Mouse (Mus musculus) left cerebral cortex, postnatal 25 days (tissue): ENCODE results near the gene Shroom3. TPM values are rescaled to one million over a fixed set of nuclear protein-coding genes. Genes with fewer than 3 reads are reported as not detected.

Experiments used
- DNase-seq, 2 experiments: peaks; one replicate each; pipeline ENCODE4 v3.0.0; 2022; ENCODE audit warnings: low spot score in 2 of 2, mixed read lengths in 1 of 2
- intact Hi-C: fragments of 180-260 bp; cut with DNase I; formaldehyde crosslinking; loops from one replicate; pipeline ENCODE4 v1.15.1; 2025
- total RNA-seq, 2 experiments: library from RNA; stranded (reverse); gene quantifications; 2 replicates each; pipeline ENCODE4 v1.2.3; 2021

Gene Shroom3
- total RNA-seq, 2 experiments from 2014 or later, result 4.4 to 4.9 TPM

DNA sequence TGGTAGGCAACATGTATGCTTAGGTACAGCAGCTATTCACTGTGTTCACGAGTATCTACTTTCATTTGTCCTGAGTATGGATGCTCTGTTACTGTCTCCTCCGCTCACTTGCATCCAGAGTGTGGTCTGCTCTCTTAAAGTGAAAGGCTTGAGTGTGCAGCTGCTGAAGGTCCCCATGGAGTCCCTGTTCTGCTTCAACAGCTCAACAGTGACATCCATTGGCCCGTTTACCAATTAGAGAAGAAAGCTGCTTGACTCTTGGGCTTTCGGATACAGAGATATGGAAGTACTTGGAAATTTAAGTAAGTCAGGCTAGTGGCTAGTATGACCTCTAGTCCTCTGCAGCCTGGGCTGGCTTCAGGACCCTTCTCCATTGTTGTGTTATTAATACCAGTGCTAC lies 188.9 kb downstream of the Shroom3 start:
- DNase-seq, result peak in 1 of 2 experiments; percentile 43
- intact Hi-C loops, result loop anchor here (2.0 kb wide), 1 partner anchor 143 kb away; no protein-coding TSS in a partner anchor

DNA sequence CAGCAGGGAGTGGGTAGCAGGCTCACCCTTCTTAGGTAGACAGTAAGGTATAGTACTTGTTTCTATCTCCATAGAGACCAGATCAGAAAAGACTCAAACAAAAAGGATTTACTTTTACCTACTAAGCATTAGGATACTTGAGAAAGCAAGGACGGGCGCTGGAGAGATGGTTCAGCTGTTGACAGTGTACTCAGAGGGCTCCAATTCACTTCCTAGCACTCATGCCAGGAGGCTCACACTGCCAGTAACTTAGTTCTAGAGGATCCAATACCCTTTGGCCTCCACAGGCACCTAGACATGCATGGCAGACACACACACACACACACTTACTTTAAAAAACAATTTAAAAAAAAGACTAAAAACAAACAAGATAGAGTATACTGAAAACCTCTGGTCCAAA lies 189.8 kb downstream of the Shroom3 start:
- intact Hi-C loops, result loop anchor here (2.0 kb wide), 1 partner anchor 144 kb away; no protein-coding TSS in a partner anchor

DNA sequence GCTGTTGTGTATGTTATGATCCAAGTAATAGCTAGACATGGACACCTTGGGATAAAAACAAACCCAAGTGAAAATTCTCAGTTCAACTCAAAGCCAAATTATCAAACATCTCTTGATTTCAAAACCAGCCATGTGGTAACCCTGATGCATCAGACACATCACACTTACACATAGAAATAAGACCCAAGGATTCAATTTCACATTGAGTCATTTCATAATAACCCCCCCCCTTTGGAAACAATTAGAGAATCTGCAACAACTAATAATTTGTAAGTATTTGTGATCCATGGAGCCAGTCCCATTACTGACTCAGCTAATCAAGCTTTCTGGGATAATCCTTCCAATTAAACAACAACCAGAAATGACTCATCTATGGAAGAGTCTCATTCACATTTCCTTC lies 190.3 kb downstream of the Shroom3 start:
- no peak for DNase-seq
- intact Hi-C loops, result loop anchor here (2.0 kb wide), 1 partner anchor 145 kb away; no protein-coding TSS in a partner anchor

More for the DNA sequence above, 189.8 kb downstream of the Shroom3 start:
- no peak for DNase-seq

DNA sequence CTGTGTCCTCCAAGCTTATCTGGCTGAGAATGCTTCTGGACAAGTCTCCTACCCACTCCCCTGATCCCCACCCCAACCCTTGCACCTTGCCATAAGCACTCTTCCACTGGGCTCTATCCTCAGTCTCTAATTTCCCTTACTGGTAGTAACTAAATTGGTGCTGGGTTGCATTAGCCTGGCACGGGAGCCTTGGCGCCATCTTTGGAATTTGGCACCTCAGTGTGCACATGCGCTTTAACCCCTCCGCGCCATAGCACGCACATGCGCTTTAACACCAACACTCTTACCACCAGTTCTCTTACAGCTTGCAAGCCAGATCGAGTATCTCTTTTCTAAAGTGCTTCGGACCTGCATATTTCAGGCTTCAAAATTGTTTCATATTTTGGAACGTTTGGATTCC lies 192.6 kb downstream of the Shroom3 start:
- intact Hi-C loops, result no loop called here
- DNase-seq, result no peak

DNA sequence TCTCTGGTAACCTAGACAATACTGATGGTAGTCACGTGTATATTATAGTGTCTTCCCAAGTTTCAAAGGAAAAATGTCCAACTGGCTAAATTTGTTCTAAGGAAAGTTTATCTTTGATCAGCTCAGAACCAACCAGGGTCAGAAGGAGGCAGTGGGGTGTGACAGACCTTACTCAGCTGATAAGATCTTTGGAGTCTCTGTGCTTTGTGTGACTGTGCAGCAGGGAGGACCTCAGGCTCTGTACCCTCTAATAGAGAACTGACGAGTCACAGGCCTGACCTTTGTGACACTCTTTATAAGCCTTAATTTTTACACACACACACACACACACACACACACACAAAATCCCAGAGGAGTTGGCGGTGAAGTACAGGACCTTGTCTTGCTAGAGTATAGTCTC lies 193.9 kb downstream of the Shroom3 start:
- intact Hi-C loops, result no loop called here
- no peak for DNase-seq

DNA sequence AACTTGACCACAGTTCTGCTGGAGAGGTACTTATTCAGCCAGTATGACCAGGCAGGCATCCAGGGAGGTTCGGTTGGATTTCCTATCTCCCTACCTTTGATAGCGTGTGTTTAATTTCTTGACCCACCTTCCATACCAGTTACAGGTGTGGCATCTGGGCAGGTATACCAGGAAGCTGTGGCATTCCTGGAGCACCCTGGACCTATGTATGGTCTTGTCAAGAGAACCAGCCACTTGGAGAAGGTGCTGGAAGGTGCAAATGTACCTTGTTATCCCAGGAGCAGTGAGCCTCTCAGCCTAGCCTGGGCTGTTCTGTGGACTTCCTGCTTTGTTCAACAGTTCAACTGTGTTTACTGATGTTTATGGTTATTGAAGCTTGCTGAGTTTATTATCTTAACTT lies 197.2 kb downstream of the Shroom3 start:
- DNase-seq, result no peak
- intact Hi-C loops, result no loop called here

DNA sequence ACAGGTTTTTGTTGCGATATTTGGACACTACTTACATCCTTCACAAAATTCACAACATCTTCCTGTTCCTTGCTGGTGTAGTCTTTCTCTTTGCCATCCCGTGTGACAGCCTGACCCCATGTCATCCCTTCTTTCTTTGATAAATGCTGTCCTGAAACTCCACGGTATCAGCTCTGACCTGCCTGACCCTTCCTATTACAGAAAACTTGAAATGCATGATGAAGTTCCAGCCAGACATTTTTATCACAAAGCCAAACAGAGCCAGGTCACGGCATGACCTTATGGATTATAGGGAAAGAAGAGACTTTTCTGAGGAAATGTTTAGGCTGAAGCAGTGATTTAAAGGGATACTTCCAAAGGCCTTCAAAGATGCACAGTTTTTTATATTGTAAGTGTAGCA lies 197.7 kb downstream of the Shroom3 start:
- intact Hi-C loops, result no loop called here
- DNase-seq, result no peak

DNA sequence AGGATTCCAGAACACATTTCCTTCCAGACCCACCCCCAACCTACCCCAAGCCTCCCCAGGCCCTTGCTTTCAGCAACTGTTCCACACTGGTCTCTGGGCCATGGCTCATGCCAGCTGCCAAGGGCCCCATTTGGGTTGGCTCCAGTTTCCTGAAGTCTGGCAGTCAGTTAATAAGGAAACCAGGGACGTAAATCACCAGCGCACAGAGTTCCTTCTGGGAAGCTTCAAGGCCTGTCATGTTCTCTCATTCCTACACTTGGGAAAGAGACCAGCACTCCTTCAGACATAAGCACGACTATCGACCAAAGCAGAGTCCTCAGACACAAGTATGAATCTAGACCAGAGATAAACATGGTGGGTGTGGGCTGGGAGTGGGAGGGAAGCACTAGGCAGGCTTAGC lies 202.9 kb downstream of the Shroom3 start:
- DNase-seq, result peak in 1 of 2 experiments; percentile 64
- intact Hi-C loops, result no loop called here

DNA sequence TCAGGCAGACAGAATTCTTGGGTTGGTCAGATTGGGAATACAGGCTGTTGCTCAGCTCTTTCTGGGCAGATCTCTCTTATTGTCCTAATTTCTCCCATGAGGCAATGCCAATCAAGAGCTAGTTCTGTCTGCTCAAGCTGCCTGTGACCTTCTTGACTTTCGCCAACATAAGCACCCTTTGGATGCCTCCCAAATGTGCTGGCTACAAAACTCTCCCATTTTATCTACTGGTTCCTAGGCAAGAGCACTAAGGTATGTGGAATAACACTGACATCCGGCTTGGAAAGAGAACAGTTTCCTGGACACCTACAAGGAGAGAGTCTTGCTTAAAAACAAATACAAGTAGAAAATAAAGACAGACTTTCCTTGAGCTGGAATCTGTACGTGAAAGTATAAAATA lies 204.3 kb downstream of the Shroom3 start:
- intact Hi-C loops, result no loop called here
- no peak for DNase-seq

DNA sequence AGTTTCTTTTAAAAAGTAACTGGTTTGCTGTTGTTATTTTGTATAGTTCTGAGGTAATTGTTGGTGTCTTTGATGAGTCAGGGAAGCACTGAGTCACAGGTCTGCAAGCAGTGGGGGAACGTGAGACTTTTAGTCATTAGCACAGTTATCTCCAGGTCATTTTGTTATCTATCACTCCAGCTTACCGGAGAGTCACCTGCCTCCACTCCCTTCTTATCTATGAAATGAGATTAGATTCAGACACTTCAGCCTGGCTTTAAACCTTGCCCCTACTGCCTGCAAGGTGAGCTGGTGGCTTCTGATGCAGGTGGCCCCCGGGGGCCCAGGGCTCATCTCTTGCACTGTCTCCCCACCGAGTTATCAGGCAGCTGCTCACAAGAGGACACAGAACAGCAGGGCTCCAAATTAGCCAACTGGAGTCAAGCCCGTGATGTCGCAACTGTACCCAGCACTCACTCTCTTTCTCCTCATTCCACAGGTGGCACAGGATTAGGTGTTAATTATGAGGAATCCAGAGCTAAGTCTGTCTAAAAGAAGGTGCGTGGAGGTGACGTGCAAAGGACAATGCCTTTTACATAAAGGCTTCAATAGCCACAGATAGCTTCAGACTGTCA lies 205.5 kb downstream of the Shroom3 start:
- intact Hi-C loops, result no loop called here
- no peak for DNase-seq

DNA sequence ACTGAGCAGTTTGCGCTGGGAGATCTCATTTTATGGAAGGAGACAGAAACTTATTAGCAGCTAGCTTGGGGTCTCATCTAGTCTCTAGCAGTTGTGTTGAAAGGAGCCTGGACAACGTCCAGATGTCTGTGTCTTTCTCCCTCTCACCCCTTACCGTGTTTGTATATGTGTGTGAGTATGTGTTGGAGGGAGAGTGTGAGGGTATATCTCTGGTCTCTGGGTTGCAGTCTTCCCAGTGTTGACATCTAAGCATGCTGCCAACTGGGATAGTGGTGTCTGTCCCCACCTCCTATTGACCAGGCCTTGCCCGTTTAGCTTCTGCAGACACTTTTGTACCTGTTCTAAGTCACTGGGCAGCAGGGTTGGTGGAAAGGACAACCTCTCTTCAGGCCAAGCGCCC lies 207.7 kb downstream of the Shroom3 start:
- no peak for DNase-seq
- intact Hi-C loops, result no loop called here

DNA sequence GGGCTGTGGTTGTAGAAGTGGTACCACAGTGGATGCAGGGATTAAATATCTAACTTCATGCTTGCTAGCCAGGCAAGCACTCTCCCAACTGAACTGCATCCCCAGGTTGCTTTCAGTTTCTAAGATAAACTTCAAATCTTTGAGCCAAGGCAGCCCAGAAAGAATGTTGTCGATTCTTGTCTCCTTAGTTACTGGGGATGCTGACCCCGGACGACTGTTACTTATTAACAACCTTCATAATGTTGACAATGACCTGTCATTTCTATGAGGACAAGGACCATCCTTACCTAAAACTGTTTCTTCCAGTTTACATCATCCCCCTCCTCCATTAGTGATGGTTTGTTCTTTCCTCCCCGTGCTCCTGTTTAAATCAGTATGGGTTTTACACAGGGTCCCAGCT lies 210.0 kb downstream of the Shroom3 start:
- DNase-seq, result no peak
- intact Hi-C loops, result no loop called here

DNA sequence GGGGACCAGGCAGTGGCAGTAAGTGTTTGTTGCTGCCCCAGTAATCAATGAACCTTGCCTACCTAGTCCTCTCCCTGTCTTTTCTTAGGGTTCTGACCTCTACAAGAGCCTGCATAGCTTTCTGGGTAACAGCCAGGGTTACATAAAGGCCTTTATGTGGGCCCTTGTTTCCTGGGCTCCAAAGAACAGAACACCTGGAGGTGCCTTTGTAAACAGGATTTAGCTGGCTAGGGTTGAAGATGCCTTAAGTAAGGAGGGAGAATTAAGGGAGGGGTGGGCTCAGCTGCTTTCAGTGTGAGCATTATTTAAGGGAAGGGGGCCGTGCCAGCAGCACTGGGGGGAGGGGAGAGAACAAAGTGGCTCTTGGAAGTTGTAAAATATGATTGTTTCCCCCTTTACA lies 210.5 kb downstream of the Shroom3 start:
- DNase-seq, result no peak
- intact Hi-C loops, result no loop called here

DNA sequence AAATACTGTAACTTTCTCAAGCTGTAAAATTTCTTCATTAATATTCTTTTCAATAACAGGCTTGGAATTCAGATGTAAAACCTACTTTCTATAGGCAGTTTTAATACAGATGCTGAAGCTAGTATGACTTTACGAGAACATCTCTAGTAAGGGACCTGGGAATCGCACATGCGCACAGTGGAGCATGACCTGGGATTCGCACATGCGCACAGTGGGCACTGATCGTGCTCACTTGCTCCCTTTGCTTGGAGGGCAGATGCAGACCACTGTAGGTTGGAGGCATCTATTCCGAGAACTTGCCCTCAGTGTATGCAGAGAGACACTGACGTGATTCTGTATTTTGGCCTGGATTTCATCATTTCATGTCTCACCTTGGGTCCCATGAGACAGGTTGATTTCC lies 212.6 kb downstream of the Shroom3 start:
- intact Hi-C loops, result no loop called here
- no peak for DNase-seq

DNA sequence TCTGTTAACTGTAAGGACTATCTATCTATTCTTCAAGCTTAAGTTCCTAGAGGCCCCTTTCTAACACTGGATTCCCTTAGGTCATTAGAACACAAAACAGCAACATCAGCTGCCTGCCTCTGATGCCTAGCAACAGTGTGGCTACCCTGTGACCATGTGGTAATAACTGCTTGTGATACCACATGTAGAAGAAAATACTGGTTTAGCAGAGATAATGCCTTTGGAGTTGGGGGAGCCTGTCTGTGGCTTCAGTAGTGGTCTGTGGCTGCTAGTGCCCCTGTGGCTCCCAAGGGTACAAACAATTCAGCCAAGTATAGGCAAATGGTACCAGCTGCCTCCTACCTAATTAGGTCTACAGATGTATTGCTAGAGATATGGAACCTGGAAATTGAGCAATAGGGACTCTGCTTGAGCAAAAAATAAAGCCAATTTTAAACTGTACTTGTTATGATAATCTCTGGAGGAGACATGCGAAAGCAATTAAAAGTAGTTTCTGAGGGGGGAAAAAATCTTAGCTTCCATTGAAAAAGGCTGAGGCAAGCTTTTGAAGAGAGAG lies 213.6 kb downstream of the Shroom3 start:
- intact Hi-C loops, result no loop called here
- no peak for DNase-seq

DNA sequence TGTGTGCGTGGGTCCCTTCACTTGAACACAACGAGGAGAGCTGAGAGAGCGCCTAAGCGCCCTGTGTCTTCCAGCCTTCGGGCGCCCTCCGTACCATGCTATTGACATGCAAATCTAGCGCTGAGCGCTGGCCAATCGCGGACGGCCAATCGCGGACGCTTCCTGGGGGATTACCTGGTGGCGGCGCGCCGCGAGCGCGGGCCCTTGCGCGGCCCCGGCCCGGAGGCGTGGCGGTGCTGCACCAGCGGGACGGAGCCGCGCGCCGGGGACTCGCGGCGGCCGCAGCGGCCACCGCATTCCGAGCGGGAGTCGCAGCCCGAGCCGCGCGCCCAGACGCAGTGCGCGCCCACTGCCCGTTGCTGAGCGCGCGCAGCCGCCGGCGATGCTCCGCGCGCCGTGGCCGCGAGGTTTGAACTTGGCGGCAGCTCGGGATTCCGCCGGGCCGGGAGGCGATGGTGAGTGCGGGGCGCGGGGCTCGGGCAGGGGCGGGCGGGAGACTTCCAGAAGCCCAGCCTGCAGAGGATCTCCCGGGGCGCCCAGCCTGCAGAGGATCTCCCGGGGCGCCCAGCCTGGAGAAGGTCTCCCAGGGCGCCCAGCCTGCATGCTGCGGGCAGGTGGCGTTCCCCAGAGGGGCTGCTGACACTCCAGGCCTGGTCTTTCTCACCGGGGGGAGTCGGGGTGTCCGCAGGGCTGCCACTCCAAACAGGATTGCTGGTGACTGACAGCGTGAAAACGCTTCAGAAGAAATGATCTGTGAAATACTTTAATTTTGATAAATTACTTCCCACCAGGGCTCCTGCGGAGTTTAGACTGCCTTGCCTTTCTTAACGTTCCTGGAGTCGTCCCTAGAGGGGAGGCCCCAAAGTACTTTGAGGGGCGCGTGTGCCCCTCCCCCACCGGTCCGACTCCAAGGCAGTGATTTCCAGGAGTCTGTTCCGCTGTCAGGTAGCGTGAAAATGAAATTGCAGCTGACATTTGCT lies 214.8 kb downstream of the Shroom3 start:
- DNase-seq, result peak; percentile 66 to 76
- intact Hi-C loops, result loop anchor here (2.0 kb wide), 1 partner anchor 57 kb away; no protein-coding TSS in a partner anchor

DNA sequence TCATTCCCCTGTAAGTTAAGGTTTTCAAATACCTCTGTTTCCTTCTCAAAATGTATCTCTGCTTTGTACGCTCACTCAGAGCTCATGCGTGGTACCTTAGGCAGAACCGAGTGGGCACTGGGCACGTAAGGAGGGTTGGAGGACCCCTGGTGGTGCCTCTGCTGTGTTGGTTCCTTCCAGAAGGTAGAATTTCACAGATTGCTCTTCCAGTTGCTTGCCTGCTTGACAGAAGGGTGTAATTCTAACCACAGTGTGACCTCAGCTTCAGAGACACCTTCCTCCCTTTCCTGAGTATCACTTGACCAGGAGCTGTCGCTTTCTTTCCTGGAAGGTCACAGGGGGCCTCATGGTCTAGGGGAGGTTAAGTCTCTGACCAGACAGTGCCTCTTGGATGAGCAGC lies 217.2 kb downstream of the Shroom3 start:
- intact Hi-C loops, result no loop called here

DNA sequence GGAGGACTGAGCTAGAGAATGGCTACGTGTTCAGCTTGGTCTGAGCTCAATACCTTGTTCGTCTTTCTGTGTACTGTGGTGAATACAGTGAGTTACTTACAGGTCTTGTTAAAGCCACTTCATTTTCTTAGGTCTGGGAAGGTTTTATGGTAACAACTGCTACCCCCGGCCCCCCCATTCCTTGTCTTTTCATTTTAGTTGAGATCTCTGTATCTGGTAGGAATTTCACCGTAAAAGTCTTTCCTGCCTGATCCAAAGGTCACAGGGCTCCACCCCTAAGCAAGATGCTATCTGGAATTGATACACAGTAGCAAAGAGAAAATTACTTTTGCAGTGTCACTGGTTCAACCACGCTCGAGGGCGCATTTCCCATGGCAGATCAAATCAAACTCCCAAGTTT lies 218.6 kb downstream of the Shroom3 start:
- DNase-seq, result no peak
- intact Hi-C loops, result no loop called here

More for the DNA sequence above, 217.2 kb downstream of the Shroom3 start:
- no peak for DNase-seq

DNA sequence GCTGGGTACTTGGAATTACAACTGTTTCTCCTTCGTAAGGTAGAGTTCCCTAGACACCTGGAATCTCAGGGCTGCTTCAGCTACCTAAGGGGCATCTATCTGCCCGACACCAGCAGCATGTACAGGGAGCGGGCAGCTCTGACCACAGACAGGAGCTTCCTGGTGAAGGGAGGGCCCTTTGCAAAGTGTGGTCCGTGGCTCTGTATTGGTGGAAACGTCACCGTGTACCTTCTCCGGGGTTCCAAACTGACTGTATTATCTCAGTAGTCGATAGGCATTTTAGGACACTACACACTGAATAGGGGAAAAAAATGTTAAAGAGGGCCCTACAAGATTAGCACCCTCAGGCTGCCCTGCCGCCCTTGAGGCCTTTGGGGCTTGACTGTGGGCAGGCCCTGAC lies 221.9 kb downstream of the Shroom3 start:
- intact Hi-C loops, result no loop called here
- DNase-seq, result no peak

DNA sequence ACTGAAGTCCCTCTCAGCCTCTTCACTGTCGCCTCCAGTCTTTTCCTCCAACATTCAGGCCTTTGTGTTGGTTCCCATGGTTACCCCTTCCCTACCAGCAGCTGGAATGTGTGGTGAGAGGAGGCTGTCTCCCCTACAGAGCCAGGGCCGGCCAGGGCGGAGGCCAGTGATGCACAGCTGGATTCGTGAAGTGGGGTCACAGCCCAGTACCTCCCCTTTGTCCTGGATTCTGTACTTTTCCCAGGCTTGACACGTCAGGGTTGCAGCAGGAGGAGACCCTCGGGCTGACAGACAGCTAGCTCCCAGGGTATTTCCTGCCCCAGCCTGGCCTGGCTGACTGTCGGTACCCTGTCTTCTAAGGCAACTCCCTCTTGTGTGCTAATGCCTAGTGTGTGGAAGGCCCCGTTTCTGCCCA lies 222.4 kb downstream of the Shroom3 start:
- DNase-seq, result peak; percentile 27 to 63
- intact Hi-C loops, result no loop called here
